Mouse (Mus musculus): ENCODE measurements around the gene Tro. TPM values are rescaled to one million over a fixed set of nuclear protein-coding genes. Genes with fewer than 3 reads are reported as not detected.

Tro gene
- polyA plus RNA-seq (2017; shearing (Covaris generic)) = 0.19 TPM

GRCm38 (mm10) chrX:150656908-150657796, at the start of gene Tro:
TSS of gene Tro (minus strand) at chrX:150657583.

Other genes with a start within 250 kb of the Tro start
- 10.5 TPM for gene Tmem29, start 198.4 kb downstream of the Tro start, polyA plus RNA-seq (2017; shearing (Covaris generic))
- 3.3 TPM for gene Alas2, start 110.2 kb downstream of the Tro start, polyA plus RNA-seq (2017; shearing (Covaris generic))
- gene Pfkfb1, start 69.4 kb downstream of the Tro start, polyA plus RNA-seq (2017; shearing (Covaris generic)) = 5.9 TPM
- 16.3 TPM for gene Apex2, start 67.7 kb downstream of the Tro start, polyA plus RNA-seq (2017; shearing (Covaris generic))
- gene Maged2, start 156.8 kb upstream of the Tro start, polyA plus RNA-seq (2017; shearing (Covaris generic)) = 24.0 TPM